Mouse (Mus musculus) kidney, adult 2 months (tissue): ENCODE measurements around the gene Arhgdia. TPM values are rescaled to one million over a fixed set of nuclear protein-coding genes. Genes with fewer than 3 reads are reported as not detected.
"Not testable (repeated sequence)": the region's sequence is repeated elsewhere in the genome, so short reads cannot be mapped to it uniquely, and the experiment has no call there.

Source experiments
- DNase-seq: peaks from one replicate; pipeline ENCODE4 v3.0.0; 2021
- H3K27ac ChIP-seq: fragments of 200-500 bp; 2 replicates; pipeline ENCODE4 v1.5.1; 2012; ENCODE audit warnings: low read depth, low read length, control low read depth, inconsistent platforms; ENCODE audit not compliant: insufficient read depth
- H3K27me3 ChIP-seq: fragments of 200-500 bp; replicated peaks from 2 replicates; pipeline ENCODE4 v1.6.1; 2012; ENCODE audit warnings: mild to moderate bottlenecking, moderate library complexity, low read length, inconsistent platforms; ENCODE audit not compliant: control insufficient read depth, insufficient read depth
- H3K36me3 ChIP-seq: fragments of 200-500 bp; 2 replicates; pipeline ENCODE4 v1.6.1; 2012; ENCODE audit warnings: mild to moderate bottlenecking, moderate library complexity, low read length, inconsistent platforms; ENCODE audit not compliant: control insufficient read depth, insufficient read depth
- H3K4me1 ChIP-seq: fragments of 200-500 bp; 2 replicates; pipeline ENCODE4 v1.6.1; 2011; ENCODE audit warnings: low read length; ENCODE audit not compliant: control insufficient read depth, insufficient read depth
- H3K4me3 ChIP-seq: fragments of 200-500 bp; 2 replicates; pipeline ENCODE4 v1.5.1; 2011; ENCODE audit warnings: mild to moderate bottlenecking, low read depth, low read length, control low read depth; ENCODE audit not compliant: insufficient read depth
- CTCF ChIP-seq: fragments of 200-500 bp; conservative IDR thresholded peaks from 2 replicates; pipeline ENCODE4 v1.5.1; 2011; ENCODE audit warnings: low read depth, mild to moderate bottlenecking, control low read depth, low read length, moderate library complexity, mixed read lengths; ENCODE audit not compliant: insufficient read depth, insufficient read length
- POLR2A ChIP-seq: fragments of 200-500 bp; IDR thresholded peaks from one replicate; pipeline ENCODE4 v1.6.1; 2011; ENCODE audit warnings: low read depth, low read length, control low read depth
- WGBS: fragments of 180-500 bp; shearing (Covaris S2); methylation state at CpG from one replicate; pipeline ENCODE4 v1.1.7; 2018; 5-methylcytosine and 5-hydroxymethylcytosine counted together
- polyA plus RNA-seq: library from polyadenylated mRNA; depleted of rRNA; stranded (reverse); fragments of >200 nt; gene quantifications from 2 replicates; pipeline ENCODE4 v1.2.3, GENCODE M21; 2012

The Arhgdia gene
- polyA plus RNA-seq, 1 experiment, result 543 TPM

DNA sequence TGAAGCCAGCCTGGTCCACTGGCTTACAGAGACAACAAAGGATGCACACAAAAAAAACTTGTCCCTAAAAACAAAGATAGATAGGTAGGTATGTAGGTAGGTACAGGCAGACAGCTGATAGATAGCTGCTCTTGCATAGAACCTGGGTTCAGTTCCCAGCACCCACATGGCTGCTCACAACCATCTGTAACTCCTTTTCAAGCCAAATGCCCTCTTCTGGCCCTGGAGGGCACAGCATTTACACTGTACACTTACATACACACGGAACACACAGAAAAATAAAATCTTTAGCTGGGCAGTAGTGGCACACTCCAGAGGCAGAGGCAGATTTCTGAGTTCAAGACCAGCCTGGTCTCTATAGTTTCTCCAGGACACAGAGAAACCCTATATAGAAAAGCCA is 2.5 kb upstream of the Arhgdia start:
- Histone ChIP-seq H3K4me3 (no peak overlapping the region), H3K36me3 (peaks cover under 1% of the 10 kb centered on the region; the same call in 1 of the 2 replicates), H3K27me3 (no peaks in the 10 kb centered on the region), H3K4me1 (peaks cover 16% of the 10 kb centered on the region), H3K27ac (no peak overlapping the region)
- DNase-seq, result no peak
- TF ChIP-seq CTCF, result no peak
- TF ChIP-seq POLR2A, result no peak
- 95% methylated on average over 1 of the region's 1 CpGs for WGBS

DNA sequence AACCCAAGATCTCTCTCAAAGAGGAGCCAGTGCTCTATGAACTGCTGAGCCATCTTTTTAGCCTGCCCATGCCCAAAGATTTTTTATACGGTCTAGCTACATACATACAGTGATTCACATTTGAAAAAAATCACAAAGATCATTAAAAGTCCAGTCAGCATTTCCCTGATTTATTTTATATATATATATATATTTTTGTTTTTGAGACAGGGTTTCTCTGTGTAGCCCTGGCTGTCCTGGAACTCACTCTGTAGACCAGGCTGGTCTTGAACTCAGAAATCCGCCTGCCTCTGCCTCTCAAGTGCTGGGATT is 1.5 kb upstream of the Arhgdia start:
- DNase-seq, H3K27me3 ChIP-seq, H3K27ac ChIP-seq, H3K36me3 ChIP-seq, H3K4me3 ChIP-seq: not testable (repeated sequence)
- H3K4me1 ChIP-seq, result peaks cover 25% of the 10 kb centered on the region
- 95% methylated on average over 2 of the region's 2 CpGs for WGBS

DNA sequence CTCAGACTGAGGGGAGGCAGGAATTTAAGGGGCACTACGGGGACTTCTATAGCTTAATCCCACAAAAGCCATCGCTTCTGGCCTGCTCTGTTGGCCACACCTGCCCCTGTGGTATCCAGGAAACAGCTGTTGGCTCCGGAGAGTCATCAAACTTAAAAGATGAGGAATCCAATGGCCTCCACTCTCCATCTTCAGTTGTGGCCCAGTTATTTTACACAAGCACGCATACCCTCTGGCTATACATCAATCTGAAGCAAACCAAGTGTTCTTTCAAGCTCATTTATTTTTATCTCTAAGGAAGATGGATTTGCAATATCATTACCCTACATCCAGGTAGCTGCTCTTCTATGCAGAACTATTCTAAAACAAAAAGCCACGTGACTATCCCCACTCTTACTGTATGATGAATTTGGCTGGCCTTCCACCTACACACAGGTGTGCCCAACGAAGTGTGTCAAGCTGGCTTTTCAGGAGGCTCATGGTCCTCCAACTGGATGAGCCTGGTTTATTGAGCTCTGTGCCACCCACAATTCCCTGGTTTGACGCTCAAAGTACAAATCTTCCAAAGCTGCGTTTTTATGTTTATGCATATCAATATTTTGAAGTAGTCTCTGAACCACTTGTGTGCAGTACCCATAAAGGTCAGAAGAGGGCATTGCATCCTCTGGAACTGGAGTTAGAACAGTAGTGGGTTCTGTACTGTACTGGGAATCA is 1.0 kb upstream of the Arhgdia start:
- Histone ChIP-seq H3K36me3 (peaks cover 3% of the 10 kb centered on the region), H3K4me1 (peaks cover 29% of the 10 kb centered on the region), H3K27me3 (no peaks in the 10 kb centered on the region), H3K27ac (peak overlapping the region; percentile 98; the same call in 1 of the 2 replicates), H3K4me3 (peak overlapping the region; percentile 95; the same call in 1 of the 2 replicates)
- TF ChIP-seq POLR2A (no peak), CTCF (0 out of 2 replicates have a peak, but pooled peaks have one; percentile 13)
- WGBS, result 61% methylated on average over 8 of the region's 8 CpGs
- peak; percentile 67 for DNase-seq

DNA sequence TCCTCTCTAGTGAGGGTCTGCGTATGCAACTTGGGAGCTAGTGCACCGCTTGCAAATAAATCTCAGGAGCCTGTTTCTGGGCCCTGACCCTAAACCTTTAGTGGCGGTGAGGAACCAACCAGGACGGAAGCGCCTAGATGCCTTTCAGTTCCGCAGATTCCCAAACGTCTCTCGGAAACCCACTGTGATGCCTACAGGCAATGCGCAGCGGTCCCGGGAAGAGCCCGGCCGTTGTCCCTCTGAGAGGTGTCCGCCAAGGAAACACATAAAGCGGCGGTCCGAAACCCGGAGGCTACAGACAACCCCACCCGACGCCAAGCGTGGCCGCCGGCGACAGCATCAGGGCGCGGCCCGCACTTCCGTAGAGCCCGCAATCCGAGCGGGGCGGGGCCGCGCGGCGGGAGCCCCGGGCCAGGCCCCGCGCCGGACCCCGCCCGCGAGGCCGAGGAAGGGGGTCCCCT is 523 bp downstream of the Arhgdia start:
- no peak for TF ChIP-seq CTCF
- no peak for TF ChIP-seq POLR2A
- under 1% methylated on average over 44 of the region's 44 CpGs for WGBS
- Histone ChIP-seq H3K27me3 (no peaks in the 10 kb centered on the region), H3K4me3 (peak overlapping the region; percentile 95), H3K36me3 (peaks cover 3% of the 10 kb centered on the region), H3K4me1 (peaks cover 38% of the 10 kb centered on the region), H3K27ac (peak overlapping the region; percentile 98)
- DNase-seq, result peak; percentile 51

DNA sequence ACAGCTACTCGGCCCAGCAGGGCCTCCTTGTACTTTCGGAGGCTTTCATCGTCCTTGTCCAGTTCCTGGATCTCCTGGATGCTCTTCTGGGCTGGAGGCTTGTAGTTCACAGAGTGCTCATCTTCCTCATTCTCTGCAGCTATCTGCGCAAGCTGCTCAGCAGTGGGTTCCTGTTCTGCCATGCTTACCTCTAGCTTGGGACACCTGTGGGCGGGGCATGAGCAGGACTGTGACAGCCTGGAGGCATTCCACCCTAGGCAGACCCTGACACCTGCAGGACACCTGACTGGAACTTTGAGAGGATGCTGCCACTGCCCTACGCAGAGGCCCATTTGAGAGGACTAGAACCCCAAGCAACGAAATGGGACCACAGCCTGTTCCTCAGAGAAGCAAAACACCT is 1.2 kb downstream of the Arhgdia start:
- WGBS, result 31% methylated on average over 7 of the region's 7 CpGs

DNA sequence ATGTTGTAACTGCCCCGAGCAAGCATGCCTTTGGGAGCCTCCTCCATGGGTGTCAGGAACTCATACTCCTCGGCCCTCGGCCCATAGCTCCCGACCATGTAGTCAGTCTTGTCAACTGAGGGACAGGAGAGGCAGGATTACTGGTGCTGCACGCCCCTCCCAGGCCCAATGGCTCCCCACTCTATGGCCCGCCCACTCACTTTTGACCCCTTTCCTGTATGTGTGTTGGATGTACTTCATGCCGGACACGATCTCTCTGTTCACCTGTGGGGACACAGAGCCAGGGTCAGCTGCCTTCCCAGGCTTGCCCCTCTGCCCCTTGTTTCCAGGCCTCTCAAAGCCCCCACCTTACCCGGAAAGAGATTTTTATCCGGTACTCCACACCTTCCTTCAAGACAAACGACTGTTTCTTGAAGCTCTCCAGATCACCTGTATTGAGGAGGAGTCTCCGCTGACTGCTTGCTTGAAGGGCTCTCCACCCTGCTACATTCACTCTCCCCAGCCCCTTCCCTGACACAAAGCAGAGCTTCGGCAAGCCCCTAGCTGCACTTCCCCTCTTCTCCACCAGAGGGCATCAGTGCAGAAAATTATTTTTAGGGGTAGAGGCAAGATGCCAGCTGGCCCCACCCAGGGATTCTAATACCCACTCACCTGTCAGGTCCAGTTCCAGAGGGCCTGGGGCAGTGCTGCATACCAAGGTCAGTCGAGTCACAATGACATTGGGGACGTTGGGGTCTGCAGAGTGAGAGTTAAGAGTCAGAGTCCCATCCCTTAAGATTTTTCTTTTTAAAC is 1.9 kb downstream of the Arhgdia start:
- peak overlapping the region; percentile 98 for H3K27ac ChIP-seq
- peaks cover 38% of the 10 kb centered on the region for H3K4me1 ChIP-seq
- H3K36me3 ChIP-seq, result peaks cover 3% of the 10 kb centered on the region
- H3K4me3 ChIP-seq, result peak overlapping the region; percentile 95
- peak; percentile 75 for DNase-seq
- no peaks in the 10 kb centered on the region for H3K27me3 ChIP-seq
- 39% methylated on average over 15 of the region's 15 CpGs for WGBS
- TF ChIP-seq POLR2A (no peak), CTCF (peak; percentile 72)

More for the DNA sequence above, 1.2 kb downstream of the Arhgdia start:
- DNase-seq, result peak; percentile 49
- peaks cover 3% of the 10 kb centered on the region for H3K36me3 ChIP-seq
- no peak for TF ChIP-seq CTCF
- TF ChIP-seq POLR2A, result no peak
- H3K27me3 ChIP-seq, result no peaks in the 10 kb centered on the region
- peaks cover 38% of the 10 kb centered on the region for H3K4me1 ChIP-seq
- H3K4me3 ChIP-seq, result peak overlapping the region; percentile 95
- peak overlapping the region; percentile 98 for H3K27ac ChIP-seq

DNA sequence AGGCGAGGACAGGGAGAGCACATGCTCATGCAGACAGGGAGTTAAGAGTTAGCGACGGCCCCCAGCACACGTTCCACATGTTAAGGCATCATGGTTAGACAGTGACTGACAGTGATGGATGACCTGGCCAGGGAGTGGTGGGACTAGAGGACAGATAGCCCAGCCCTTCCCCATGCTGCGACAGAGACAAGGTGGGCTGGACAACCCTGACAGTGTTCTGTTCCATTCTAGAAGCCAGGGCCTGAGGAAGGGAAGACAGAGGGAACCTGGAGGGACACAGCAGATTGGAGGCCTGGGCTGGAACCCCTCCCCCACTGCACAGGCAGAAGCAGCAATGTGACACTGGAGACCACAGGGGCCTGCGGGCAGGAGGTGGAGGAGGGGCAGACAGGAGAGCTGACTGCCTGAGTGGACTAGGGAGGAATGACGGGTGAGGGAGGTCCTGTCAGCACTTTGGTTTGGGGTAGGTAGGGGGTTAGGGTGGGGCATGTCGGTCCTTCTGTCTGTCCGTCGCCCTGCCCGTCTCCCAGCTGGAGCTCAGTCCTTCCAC is 2.7 kb downstream of the Arhgdia start:
- Histone ChIP-seq H3K36me3 (peaks cover 3% of the 10 kb centered on the region), H3K4me3 (no peak overlapping the region), H3K4me1 (peaks cover 38% of the 10 kb centered on the region), H3K27ac (peak overlapping the region; percentile 61), H3K27me3 (no peaks in the 10 kb centered on the region)
- no peak for TF ChIP-seq POLR2A
- no peak for TF ChIP-seq CTCF
- 65% methylated on average over 11 of the region's 11 CpGs for WGBS
- DNase-seq, result peak; percentile 27
